Mouse (Mus musculus): ENCODE data around the gene Oaz2. TPM values are rescaled to one million over a fixed set of nuclear protein-coding genes. Genes with fewer than 3 reads are reported as not detected.

Gene Oaz2
- total RNA-seq, 4 experiments from 2014 or later, result 192 to 246 (median 237) TPM

Other genes starting within 250 kb of the Oaz2 start
- gene Slc51b, start 245.0 kb upstream of the Oaz2 start, total RNA-seq (2022), result not detected
- gene Mtfmt, start 232.2 kb upstream of the Oaz2 start, total RNA-seq (2022), result 1 to 10 TPM; 4.2 to 6.2 (median 5.3) TPM
- gene Spg21, start 207.1 kb upstream of the Oaz2 start, total RNA-seq (2022), result 10 to 100 TPM in 1 of 4 experiments, 1 to 10 TPM in 3; 5.8 to 15.8 (median 7.6) TPM
- gene Ankdd1a, start 147.8 kb upstream of the Oaz2 start, total RNA-seq (2022), result not detected
- gene Plekho2, start 88.0 kb upstream of the Oaz2 start, total RNA-seq (2022), result 1 to 10 TPM; 2.7 to 4.0 (median 3.0) TPM
- gene Pif1, start 80.8 kb upstream of the Oaz2 start, total RNA-seq (2022), result not detected
- 1 to 10 TPM in 3 of 4 experiments, under 1 TPM in 1; 0.97 to 2.0 (median 1.6) TPM for gene Rbpms2, start 38.4 kb upstream of the Oaz2 start, total RNA-seq (2022)
- gene Zfp609, start 159.6 kb downstream of the Oaz2 start, total RNA-seq (2022), result 10 to 100 TPM; 15.8 to 18.8 (median 17.6) TPM
- gene Pclaf, start 222.2 kb downstream of the Oaz2 start, total RNA-seq (2022), result not detected
- 10 to 100 TPM; 13.6 to 15.6 (median 14.4) TPM for gene Trip4, start 240.8 kb downstream of the Oaz2 start, total RNA-seq (2022)
- gene Csnk1g1, start 240.9 kb downstream of the Oaz2 start, total RNA-seq (2022), result 1 to 10 TPM; 7.7 to 8.0 (median 7.7) TPM